Mouse (Mus musculus): ENCODE data around the gene Cuedc2.

Gene Cuedc2

GRCm38 (mm10) chr19:46305432-46306267 lies 32.9 kb downstream of the Cuedc2 start:
- DNase-seq, result peak; percentile 94

DNA sequence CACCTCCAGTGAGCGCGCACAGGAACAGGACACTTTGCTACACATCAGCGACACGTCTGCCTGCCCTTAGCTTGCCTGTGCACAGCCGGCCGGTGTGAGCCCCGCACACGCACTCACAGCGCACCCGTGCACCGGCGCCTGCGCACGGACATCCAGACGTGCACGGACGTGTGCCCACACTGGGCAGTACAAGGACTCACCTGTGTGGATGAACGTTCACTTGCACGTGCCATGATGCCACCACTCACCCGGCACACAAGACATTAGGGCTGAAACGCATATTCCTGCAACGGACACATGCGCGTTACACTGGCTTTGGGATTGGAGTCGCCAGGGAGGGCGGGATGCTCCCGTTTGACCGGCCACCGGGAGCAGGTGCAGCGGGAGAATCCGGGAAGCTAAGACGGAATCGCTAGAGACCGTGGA lies 33.6 kb downstream of the Cuedc2 start:
- no peak for DNase-seq

GRCm38 (mm10) chr19:46304216-46304841 lies 34.2 kb downstream of the Cuedc2 start, which contains the start of gene Nfkb2:
TSS of gene Nfkb2 (plus strand) at chr19:46304320.
- DNase-seq, result peak; percentile 98

GRCm38 (mm10) chr19:46303251-46304215 lies 35.0 kb downstream of the Cuedc2 start:
- peak; percentile 48 for DNase-seq

DNA sequence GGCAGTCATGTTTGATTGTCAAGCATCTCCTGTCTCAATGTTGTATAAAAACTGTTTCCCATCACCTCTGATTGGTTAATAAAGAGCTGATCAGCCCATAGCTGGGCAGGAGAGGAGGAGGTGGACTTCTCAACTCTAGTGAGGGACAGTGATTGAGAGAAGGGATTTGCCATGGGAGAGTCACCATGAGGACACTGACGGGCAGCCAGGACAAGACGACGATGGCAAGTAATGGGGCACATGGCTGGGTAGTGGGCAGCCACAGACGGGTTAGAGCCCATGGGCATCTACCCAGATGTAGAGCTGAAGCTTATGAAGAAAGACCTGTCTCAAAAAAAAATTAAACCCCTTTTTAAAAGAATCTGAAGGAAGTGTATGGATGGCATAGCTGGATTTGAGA lies 36.0 kb downstream of the Cuedc2 start:
- no peak for DNase-seq

DNA sequence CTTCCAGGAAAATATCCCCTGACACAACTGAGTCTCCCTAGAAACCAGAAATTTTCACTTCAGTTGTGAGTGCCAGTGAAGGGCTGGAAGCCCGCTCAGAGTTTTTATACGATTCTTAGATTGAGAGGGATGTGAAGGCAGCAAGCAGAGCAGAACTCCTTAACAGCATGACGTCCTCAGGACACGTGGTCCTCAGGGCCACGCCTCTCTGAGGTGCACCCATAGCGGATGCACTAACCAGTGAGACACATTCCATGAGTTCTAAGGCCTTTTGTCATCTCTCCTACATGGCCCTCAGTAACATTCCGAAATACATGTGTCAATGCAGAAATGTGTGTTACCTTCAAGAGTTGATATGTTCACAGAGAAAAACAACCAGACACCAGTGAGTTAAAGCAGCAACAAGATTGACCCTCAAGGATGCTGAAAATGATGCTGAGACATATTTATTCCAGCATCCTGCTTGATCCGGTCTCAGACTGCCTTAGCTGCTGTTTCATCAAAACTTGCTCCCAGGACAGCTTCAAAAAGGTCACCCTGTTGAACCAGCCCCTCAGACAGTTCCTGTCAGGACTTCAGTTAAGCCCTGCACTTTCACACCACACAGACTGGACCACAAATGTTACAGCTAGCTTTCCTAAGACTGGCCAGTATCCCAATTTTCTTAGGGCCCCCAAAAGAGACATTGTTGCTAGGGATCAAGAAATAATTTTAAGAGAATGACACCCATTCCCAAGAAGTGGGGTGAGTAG lies 38.0 kb downstream of the Cuedc2 start:
- DNase-seq, result no peak

GRCm38 (mm10) chr19:46296938-46297337 lies 41.6 kb downstream of the Cuedc2 start:
- DNase-seq, result no peak

- DNase-seq, result no peak
These were observed 47.9 kb downstream of the Cuedc2 start for GRCm38 (mm10) chr19:46290535-46291105.

DNA sequence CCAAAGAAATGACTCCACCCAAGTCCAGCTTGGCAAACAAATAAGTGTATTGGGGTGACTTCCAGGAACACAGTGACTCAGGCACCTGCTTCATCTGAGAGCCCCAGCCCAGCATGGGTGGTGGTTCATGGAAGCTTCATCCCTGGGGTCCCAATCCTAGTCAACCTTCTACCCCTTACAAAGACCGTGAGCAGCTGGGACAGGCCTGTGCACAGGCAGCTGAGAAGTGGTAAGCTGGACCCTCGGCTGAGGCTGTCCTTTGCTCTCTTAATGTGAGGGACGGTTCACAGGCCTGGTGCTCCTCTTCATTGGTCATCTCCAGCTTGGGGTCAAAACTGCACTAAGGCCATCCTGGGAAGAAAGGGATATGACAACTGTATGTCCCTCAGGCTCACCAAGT lies 50.9 kb downstream of the Cuedc2 start:
- no peak for DNase-seq

GRCm38 (mm10) chr19:46286926-46287325 lies 51.6 kb downstream of the Cuedc2 start:
- DNase-seq, result no peak

- DNase-seq, result no peak
These were observed 52.5 kb downstream of the Cuedc2 start for GRCm38 (mm10) chr19:46286047-46286446.

- no peak for DNase-seq
These were observed 52.9 kb downstream of the Cuedc2 start for GRCm38 (mm10) chr19:46285631-46286030.

DNA sequence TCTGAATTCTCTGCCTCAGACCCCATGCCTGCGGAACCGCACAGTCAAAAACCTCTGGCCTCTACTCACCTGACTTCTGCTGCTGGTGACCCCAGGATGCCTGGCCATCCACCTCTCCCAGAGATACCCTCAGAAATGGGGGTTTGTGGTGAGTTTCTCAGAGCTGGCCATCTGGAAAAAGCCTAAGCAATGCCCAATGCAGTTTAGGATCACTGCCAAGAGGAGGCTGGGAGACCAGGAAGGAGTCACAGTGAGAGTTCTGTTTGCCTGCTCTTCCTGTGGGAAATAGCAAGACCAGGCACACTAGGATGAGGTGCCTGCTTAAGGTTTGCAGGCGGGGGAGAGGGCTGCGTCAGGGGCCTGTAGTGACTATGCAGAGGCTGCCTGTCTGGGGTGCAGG lies 53.8 kb downstream of the Cuedc2 start:
- DNase-seq, result no peak

DNA sequence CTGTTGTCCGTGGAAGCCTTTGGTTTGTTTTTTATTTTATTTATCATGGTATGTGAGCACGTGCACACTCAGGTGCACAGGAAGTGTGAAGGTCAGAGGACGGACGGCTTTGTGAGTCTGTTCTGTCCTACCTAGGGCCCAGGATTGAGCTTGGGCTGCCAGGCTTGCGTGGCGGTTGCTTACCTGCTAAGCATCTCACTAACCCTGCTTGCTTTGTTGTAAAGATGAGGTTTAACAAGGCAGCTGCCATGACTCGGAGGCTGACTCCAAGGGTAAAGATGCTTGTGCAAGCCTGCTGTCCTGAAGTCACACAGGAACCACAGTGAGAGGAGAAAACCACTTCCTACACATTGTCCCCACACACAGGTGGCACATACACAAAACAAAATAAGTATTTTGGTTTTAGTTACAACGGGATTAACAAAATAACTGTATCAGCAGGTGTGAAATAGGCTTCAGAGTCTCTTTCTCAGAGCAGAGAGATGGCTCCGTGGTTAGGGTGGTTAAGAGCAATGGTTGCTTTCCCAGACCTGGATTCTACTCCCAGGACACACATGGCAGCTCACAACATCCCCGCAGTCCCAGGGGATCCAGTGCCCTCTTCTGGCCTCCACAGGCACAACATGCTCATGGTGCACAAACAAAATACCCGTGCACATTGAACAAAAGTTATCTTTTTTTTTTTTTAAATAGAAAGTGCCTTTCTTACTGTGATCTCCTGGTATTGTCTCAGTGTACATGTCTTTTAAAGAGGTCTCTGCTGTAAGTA lies 56.2 kb downstream of the Cuedc2 start:
- no peak for DNase-seq
